Mouse (Mus musculus): Measurements from ENCODE around the gene B3glct. TPM values are rescaled to one million over a fixed set of nuclear protein-coding genes. Genes with fewer than 3 reads are reported as not detected.

Gene B3glct
- polyA plus RNA-seq, 1 experiment from 2014 or later, result 15.1 TPM

DNA sequence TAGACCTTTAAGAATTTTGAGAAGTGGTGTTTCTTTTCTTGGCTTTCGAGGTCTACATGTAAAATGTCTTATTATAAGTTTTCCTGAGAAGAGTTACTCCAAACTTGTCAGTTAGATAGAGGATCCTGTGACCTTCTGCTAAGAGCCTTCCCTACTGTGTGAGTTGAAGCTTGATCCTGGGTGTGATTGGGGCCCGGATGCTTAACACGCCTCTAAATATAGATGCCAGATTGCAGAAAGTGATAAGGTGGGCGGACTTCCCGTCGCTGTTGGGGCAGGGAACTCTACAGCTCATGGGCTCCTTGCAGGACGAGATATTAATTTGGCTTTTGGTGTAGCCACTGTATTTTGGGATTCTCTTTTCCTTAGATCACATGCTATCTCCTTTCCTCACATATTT is 98.0 kb downstream of the B3glct start:
- no peak overlapping the region for H3K4me3 ChIP-seq
- DNase-seq (ENCODE audit: low spot score), result no peak
- no peaks in the 10 kb centered on the region for H3K27me3 ChIP-seq (replicated peaks; ENCODE audit: low read depth, poor library complexity, severe bottlenecking)
- peaks cover 11% of the 10 kb centered on the region; the same call in 1 of the 2 replicates for H3K9me3 ChIP-seq
- no peaks in the 10 kb centered on the region for H3K4me1 ChIP-seq
- no peak overlapping the region for H3K27ac ChIP-seq (replicated peaks)
- H3K36me3 ChIP-seq (replicated peaks), result no peaks in the 10 kb centered on the region
- 86% methylated on average over 7 of the region's 7 CpGs for WGBS

DNA sequence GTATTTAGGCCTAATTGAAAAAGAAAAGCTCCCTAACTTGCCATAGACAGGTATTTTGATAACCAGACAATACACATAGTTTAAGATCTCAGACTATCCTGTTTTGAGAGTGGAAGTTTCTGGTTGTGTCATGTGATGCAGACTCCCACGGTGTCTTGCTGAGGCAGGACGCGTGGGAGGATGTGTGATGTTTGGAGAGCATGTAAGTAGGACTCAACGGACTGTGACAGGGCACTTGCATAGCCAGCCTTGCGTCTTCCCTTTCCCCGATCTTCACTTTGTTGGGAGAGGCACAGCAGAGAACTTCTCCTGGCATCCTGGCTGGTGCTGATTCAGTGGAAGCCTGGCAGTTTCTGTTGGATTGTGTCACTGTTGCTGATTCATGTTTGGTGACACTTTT is 101.7 kb downstream of the B3glct start:
- Histone ChIP-seq H3K4me3 (no peak overlapping the region), H3K27me3 (replicated peaks; ENCODE audit: low read depth, poor library complexity, severe bottlenecking) (no peaks in the 10 kb centered on the region), H3K36me3 (replicated peaks) (no peaks in the 10 kb centered on the region), H3K9me3 (peaks cover 12% of the 10 kb centered on the region; the same call in 1 of the 2 replicates), H3K27ac (replicated peaks) (no peak overlapping the region), H3K4me1 (no peaks in the 10 kb centered on the region)
- WGBS, result 93% methylated on average over 6 of the region's 6 CpGs
- DNase-seq (ENCODE audit: low spot score), result no peak

GRCm38 (mm10) chr5:149780411-149780810 is 102.4 kb downstream of the B3glct start:
- no peak overlapping the region for H3K27ac ChIP-seq (replicated peaks)
- H3K4me3 ChIP-seq, result no peak overlapping the region
- DNase-seq (ENCODE audit: low spot score), result peak; percentile 21
- H3K36me3 ChIP-seq (replicated peaks), result no peaks in the 10 kb centered on the region
- H3K27me3 ChIP-seq (replicated peaks; ENCODE audit: low read depth, poor library complexity, severe bottlenecking), result no peaks in the 10 kb centered on the region
- 92% methylated on average over 2 of the region's 2 CpGs for WGBS
- H3K4me1 ChIP-seq, result no peaks in the 10 kb centered on the region
- H3K9me3 ChIP-seq, result peaks cover 18% of the 10 kb centered on the region; the same call in 1 of the 2 replicates

DNA sequence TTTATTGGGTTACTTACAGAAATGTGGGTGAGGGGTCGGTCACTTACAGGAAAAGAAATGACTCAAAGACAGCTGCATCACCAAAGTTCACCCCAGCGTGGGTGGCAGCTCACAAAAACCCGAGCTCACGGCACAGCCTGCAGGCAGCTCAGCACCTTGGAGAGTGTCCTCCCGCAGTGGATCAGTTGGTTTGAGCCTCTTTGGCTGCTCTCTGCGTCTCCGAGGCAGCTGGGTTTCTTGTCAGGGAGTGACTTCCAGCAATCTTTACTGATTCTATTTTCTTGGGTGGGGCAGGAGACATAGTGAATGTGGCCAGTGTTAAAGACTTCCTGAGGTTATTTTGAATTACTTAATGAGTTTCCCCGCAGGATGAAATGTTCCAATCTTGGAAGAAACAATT is 112.1 kb downstream of the B3glct start:
- H3K4me3 ChIP-seq, result no peak overlapping the region
- H3K9me3 ChIP-seq, result peaks cover 29% of the 10 kb centered on the region
- H3K27me3 ChIP-seq (replicated peaks; ENCODE audit: low read depth, poor library complexity, severe bottlenecking), result no peaks in the 10 kb centered on the region
- no peaks in the 10 kb centered on the region for H3K4me1 ChIP-seq
- no peaks in the 10 kb centered on the region for H3K36me3 ChIP-seq (replicated peaks)
- DNase-seq (ENCODE audit: low spot score), result peak; percentile 42
- 27% methylated on average over 8 of the region's 8 CpGs for WGBS
- no peak overlapping the region for H3K27ac ChIP-seq (replicated peaks)

GRCm38 (mm10) chr5:149810071-149810470 is 132.0 kb downstream of the B3glct start:
- 81% methylated on average over 2 of the region's 2 CpGs for WGBS
- H3K4me3 ChIP-seq, result no peak overlapping the region

GRCm38 (mm10) chr5:149811835-149812234 is 133.8 kb downstream of the B3glct start:
- H3K4me1 ChIP-seq, result peaks cover 12% of the 10 kb centered on the region; the same call in 1 of the 2 replicates
- DNase-seq (ENCODE audit: low spot score), result no peak
- H3K4me3 ChIP-seq, result no peak overlapping the region
- no peaks in the 10 kb centered on the region for H3K27me3 ChIP-seq (replicated peaks; ENCODE audit: low read depth, poor library complexity, severe bottlenecking)
- no peaks in the 10 kb centered on the region for H3K36me3 ChIP-seq (replicated peaks)
- 71% methylated on average over 6 of the region's 6 CpGs for WGBS
- H3K9me3 ChIP-seq, result no peaks in the 10 kb centered on the region
- no peak overlapping the region for H3K27ac ChIP-seq (replicated peaks)

More at GRCm38 (mm10) chr5:149810071-149810470, 132.0 kb downstream of the B3glct start:
- DNase-seq (ENCODE audit: low spot score), result no peak
- peaks cover 12% of the 10 kb centered on the region; the same call in 1 of the 2 replicates for H3K4me1 ChIP-seq
- no peaks in the 10 kb centered on the region for H3K9me3 ChIP-seq
- H3K27me3 ChIP-seq (replicated peaks; ENCODE audit: low read depth, poor library complexity, severe bottlenecking), result no peaks in the 10 kb centered on the region
- H3K36me3 ChIP-seq (replicated peaks), result no peaks in the 10 kb centered on the region
- H3K27ac ChIP-seq (replicated peaks), result no peak overlapping the region

Other genes with a start within 250 kb of the B3glct start
- 0.62 and 1.1 TPM in 2 replicates for gene Tex26, start 238.6 kb upstream of the B3glct start, polyA plus RNA-seq (2016; fragmentation: Nextera tagmentation; extraction: Ambion mirVana)
- not detected in 2 replicates for gene Wdr95, start 149.6 kb upstream of the B3glct start, polyA plus RNA-seq (2016; fragmentation: Nextera tagmentation; extraction: Ambion mirVana)
- gene Hsph1, start 41.9 kb upstream of the B3glct start, polyA plus RNA-seq (2016; fragmentation: Nextera tagmentation; extraction: Ambion mirVana), result 125 and 140 TPM in 2 replicates